Mouse (Mus musculus) intestine, embryonic 16.5 days (tissue): ENCODE data around the gene Col27a1. TPM values are rescaled to one million over a fixed set of nuclear protein-coding genes. Genes with fewer than 3 reads are reported as not detected.
A peak's percentile ranks its signal among the peaks of the same experiment; 100 is the strongest.

Source experiments
- ATAC-seq: fragments of 200-750 bp; cut with Nextera tagmentation; 2 replicates; pipeline ENCODE4 v1.8.0; 2017; ENCODE audit warnings: moderate TSS enrichment, moderate library complexity
- H3K27ac ChIP-seq: fragments of 300-500 bp; sonication (generic); 2 replicates; pipeline ENCODE4 v1.5.1; 2014; ENCODE audit warnings: mild to moderate bottlenecking, low read length
- H3K27me3 ChIP-seq: fragments of 300-500 bp; sonication (generic); replicated peaks from 2 replicates; pipeline ENCODE4 v1.6.1; 2014; ENCODE audit warnings: low read length, control low read depth, mixed read lengths; ENCODE audit not compliant: control insufficient read depth, insufficient read depth
- H3K36me3 ChIP-seq: fragments of 300-500 bp; sonication (generic); 2 replicates; pipeline ENCODE4 v1.6.1; 2014; ENCODE audit warnings: low read length, control low read depth; ENCODE audit not compliant: control insufficient read depth, insufficient read depth
- H3K4me1 ChIP-seq: fragments of 300-500 bp; sonication (generic); 2 replicates; pipeline ENCODE4 v1.6.1; 2014; ENCODE audit warnings: low read length, control low read depth, mixed read lengths; ENCODE audit not compliant: control insufficient read depth, insufficient read depth
- H3K4me2 ChIP-seq: fragments of 300-500 bp; sonication (generic); 2 replicates; pipeline ENCODE4 v1.6.1; 2014; ENCODE audit warnings: low read depth, low read length, control low read depth
- H3K4me3 ChIP-seq: fragments of 300-500 bp; sonication (generic); 2 replicates; pipeline ENCODE4 v1.5.1; 2014; ENCODE audit warnings: mild to moderate bottlenecking, low read length
- H3K9ac ChIP-seq: fragments of 300-500 bp; sonication (generic); 2 replicates; pipeline ENCODE4 v1.6.1; 2014; ENCODE audit warnings: low read depth, low read length
- H3K9me3 ChIP-seq: fragments of 300-500 bp; sonication (generic); 2 replicates; pipeline ENCODE4 v1.6.1; 2016; ENCODE audit warnings: low read length, control low read depth; ENCODE audit not compliant: control insufficient read depth
- WGBS: fragments of 180-500 bp; shearing (Covaris S2); extraction: QIAGEN DNeasy Blood & Tissue Kit; methylation state at CpG from one replicate; pipeline ENCODE4 v1.1.7; 2014; 5-methylcytosine and 5-hydroxymethylcytosine counted together
- microRNA counts: library from miRNA; unstranded; fragments of <30 nt; microRNA quantifications from one replicate; lab custom pipeline; 2016
- microRNA-seq: library from miRNA; unstranded; fragments of <30 nt; microRNA quantifications from one replicate; pipeline ENCODE4, GENCODE M21; 2016
- polyA plus RNA-seq: library from polyadenylated mRNA; unstranded; fragments of >200 nt; fragmentation: Nextera tagmentation; extraction: Ambion mirVana; gene quantifications from 2 replicates; pipeline ENCODE4 v1.2.1, GENCODE M21; 2015

Col27a1 gene
- polyA plus RNA-seq, 1 experiment from 2014 or later, result 8.1 TPM

- H3K9me3 ChIP-seq, result no peaks in the 10 kb centered on the region
- no peaks in the 10 kb centered on the region for H3K27me3 ChIP-seq
- no peaks in the 10 kb centered on the region for H3K4me1 ChIP-seq
- no peak overlapping the region for H3K27ac ChIP-seq
- no peak overlapping the region for H3K4me2 ChIP-seq
- ATAC-seq, result no peak
- WGBS, result 93% methylated on average over 4 of the region's 4 CpGs
- no peak overlapping the region for H3K4me3 ChIP-seq
- H3K36me3 ChIP-seq, result peaks cover 13% of the 10 kb centered on the region
- H3K9ac ChIP-seq, result no peak overlapping the region
Observed at GRCm38 (mm10) chr4:63382676-63383369, 169.0 kb downstream of the Col27a1 start.

DNA sequence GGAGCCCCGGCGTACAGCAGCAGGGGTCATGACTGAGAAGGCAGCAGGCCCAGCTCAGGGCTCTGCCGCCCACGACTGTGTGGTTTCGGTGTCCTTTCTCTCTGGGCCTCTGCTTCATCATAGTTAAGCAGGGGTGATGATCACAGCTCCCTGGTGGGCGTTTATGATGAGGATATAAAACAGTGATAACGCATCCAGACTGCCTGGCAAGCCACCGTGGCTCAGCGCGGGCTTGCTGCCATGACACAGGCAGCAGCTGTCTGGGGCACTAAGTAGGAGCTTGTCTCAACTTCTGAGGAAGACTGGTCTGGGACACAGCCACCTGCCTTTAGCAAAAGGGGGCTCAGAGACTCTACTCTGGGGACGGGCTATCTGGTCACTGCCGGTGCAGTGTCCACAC is 169.7 kb downstream of the Col27a1 start:
- Histone ChIP-seq H3K4me2 (no peak overlapping the region), H3K36me3 (peaks cover 13% of the 10 kb centered on the region), H3K4me1 (no peaks in the 10 kb centered on the region), H3K9me3 (no peaks in the 10 kb centered on the region), H3K27ac (no peak overlapping the region), H3K4me3 (no peak overlapping the region), H3K27me3 (no peaks in the 10 kb centered on the region), H3K9ac (no peak overlapping the region)
- WGBS, result 83% methylated on average over 12 of the region's 12 CpGs
- ATAC-seq, result no peak

GRCm38 (mm10) chr4:63384262-63384661 is 170.5 kb downstream of the Col27a1 start:
- Histone ChIP-seq H3K9ac (no peak overlapping the region), H3K36me3 (peaks cover 11% of the 10 kb centered on the region; the same call in 1 of the 2 replicates), H3K9me3 (no peaks in the 10 kb centered on the region), H3K27ac (no peak overlapping the region), H3K4me3 (no peak overlapping the region), H3K4me2 (no peak overlapping the region), H3K27me3 (no peaks in the 10 kb centered on the region), H3K4me1 (peaks cover 1% of the 10 kb centered on the region; the same call in 1 of the 2 replicates)
- WGBS, result 91% methylated on average over 4 of the region's 4 CpGs
- no peak for ATAC-seq

MicroRNAs encoded within 50 kb of the gene (microRNA counts, 519-probe panel; counts per million panel counts)
- microRNA mmu-miR-455 (lab: Ali Mortazavi, UCI), result 2,403 counts per million, percentile 58 among the panel's probes with 10 or more counts

Small RNAs within 50 kb of the gene (microRNA-seq; reads per million reads assigned to microRNA genes)
- gene Mir455, result 1,734 reads per million, percentile 79 among the genes with 10 or more reads in this experiment

Other genes with a start within 250 kb of the Col27a1 start
- 15.0 and 15.3 TPM in 2 replicates for gene Zfp618, start 248.4 kb upstream of the Col27a1 start, polyA plus RNA-seq
- gene Ambp, start 59.2 kb upstream of the Col27a1 start, polyA plus RNA-seq, result 29.0 and 54.2 TPM in 2 replicates
- gene Kif12, start 41.9 kb upstream of the Col27a1 start, polyA plus RNA-seq, result 98.5 and 102 TPM in 2 replicates
- not detected in 2 replicates for gene Orm1, start 130.6 kb downstream of the Col27a1 start, polyA plus RNA-seq
- not detected in 2 replicates for gene Orm3, start 142.2 kb downstream of the Col27a1 start, polyA plus RNA-seq
- not detected in 2 replicates for gene Orm2, start 148.4 kb downstream of the Col27a1 start, polyA plus RNA-seq
- gene Akna, start 189.3 kb downstream of the Col27a1 start, polyA plus RNA-seq, result 5.3 and 5.4 TPM in 2 replicates